Mouse (Mus musculus): ENCODE measurements around the gene Elob. TPM values are rescaled to one million over a fixed set of nuclear protein-coding genes. Genes with fewer than 3 reads are reported as not detected.

Gene Elob
- polyA plus RNA-seq (2012; ENCODE audit: insufficient read depth, low replicate concordance): 484 and 719 TPM in 2 replicates

GRCm38 (mm10) chr17:23829064-23829619, at the start of gene Elob:
TSS of gene Elob (minus strand) at chr17:23829136.
- H3K4me1 ChIP-seq: peaks cover 29% of the 10 kb centered on the region
- TF ChIP-seq FLI1 (IDR thresholded peaks at IDR 0.05; ENCODE audit: low read length) (no peak), GATA1 (IDR thresholded peaks at IDR 0.05; ENCODE audit: borderline replicate concordance, low read length) (no peak)
- H3K27me3 ChIP-seq (replicated peaks): peaks cover 15% of the 10 kb centered on the region
- H3K4me3 ChIP-seq (replicated peaks): peak within 1 kb of the TSS; percentile 96
- peaks cover 33% of the 10 kb centered on the region for H3K36me3 ChIP-seq (replicated peaks; ENCODE audit: low read length)
- no peaks in the 10 kb centered on the region for H3K9me3 ChIP-seq

GRCm38 (mm10) chr17:23877166-23877565, 48.2 kb upstream of the Elob start:
- peaks cover 9% of the 10 kb centered on the region for H3K27me3 ChIP-seq (replicated peaks)
- 0 out of 2 replicates have a peak, but pooled peaks cover 4% of the 10 kb centered on the region for H3K4me1 ChIP-seq
- H3K36me3 ChIP-seq (replicated peaks; ENCODE audit: low read length): no peaks in the 10 kb centered on the region
- no peaks in the 10 kb centered on the region for H3K9me3 ChIP-seq
- no peak overlapping the region for H3K4me3 ChIP-seq (replicated peaks)
- no peak for TF ChIP-seq GATA1 (IDR thresholded peaks at IDR 0.05; ENCODE audit: borderline replicate concordance, low read length)
- TF ChIP-seq FLI1 (IDR thresholded peaks at IDR 0.05; ENCODE audit: low read length): no peak

GRCm38 (mm10) chr17:23876741-23877140, 47.8 kb upstream of the Elob start:
- no peaks in the 10 kb centered on the region for H3K9me3 ChIP-seq
- H3K4me1 ChIP-seq: 0 out of 2 replicates have a peak, but pooled peaks cover 4% of the 10 kb centered on the region

GRCm38 (mm10) chr17:23873884-23874856, 45.2 kb upstream of the Elob start:
- 0 out of 2 replicates have a peak, but pooled peaks cover 4% of the 10 kb centered on the region for H3K4me1 ChIP-seq
- H3K27me3 ChIP-seq (replicated peaks): peaks cover 21% of the 10 kb centered on the region
- H3K36me3 ChIP-seq (replicated peaks; ENCODE audit: low read length): no peaks in the 10 kb centered on the region
- no peak overlapping the region for H3K4me3 ChIP-seq (replicated peaks)
- peaks cover 3% of the 10 kb centered on the region; the same call in 1 of the 2 replicates for H3K9me3 ChIP-seq
- TF ChIP-seq FLI1 (IDR thresholded peaks at IDR 0.05; ENCODE audit: low read length) (no peak), GATA1 (IDR thresholded peaks at IDR 0.05; ENCODE audit: borderline replicate concordance, low read length) (no peak)

More at GRCm38 (mm10) chr17:23876741-23877140, 47.8 kb upstream of the Elob start:
- no peak overlapping the region for H3K4me3 ChIP-seq (replicated peaks)
- no peaks in the 10 kb centered on the region for H3K36me3 ChIP-seq (replicated peaks; ENCODE audit: low read length)
- peaks cover 13% of the 10 kb centered on the region for H3K27me3 ChIP-seq (replicated peaks)
- TF ChIP-seq GATA1 (IDR thresholded peaks at IDR 0.05; ENCODE audit: borderline replicate concordance, low read length): no peak
- TF ChIP-seq FLI1 (IDR thresholded peaks at IDR 0.05; ENCODE audit: low read length): no peak

- Histone ChIP-seq H3K27me3 (replicated peaks) (peaks cover 26% of the 10 kb centered on the region), H3K4me3 (replicated peaks) (no peak overlapping the region), H3K4me1 (no peaks in the 10 kb centered on the region), H3K9me3 (peaks cover 15% of the 10 kb centered on the region), H3K36me3 (replicated peaks; ENCODE audit: low read length) (no peaks in the 10 kb centered on the region)
- no peak for TF ChIP-seq FLI1 (IDR thresholded peaks at IDR 0.05; ENCODE audit: low read length)
- no peak for TF ChIP-seq GATA1 (IDR thresholded peaks at IDR 0.05; ENCODE audit: borderline replicate concordance, low read length)
Measured at GRCm38 (mm10) chr17:23868513-23868912, 39.6 kb upstream of the Elob start.

- H3K4me3 ChIP-seq (replicated peaks): no peak within 1 kb of the TSS
- TF ChIP-seq GATA1 (IDR thresholded peaks at IDR 0.05; ENCODE audit: borderline replicate concordance, low read length): no peak
- no peak for TF ChIP-seq FLI1 (IDR thresholded peaks at IDR 0.05; ENCODE audit: low read length)
Measured at GRCm38 (mm10) chr17:23867756-23868155, 38.8 kb upstream of the Elob start, which contains the start of gene Prss21. TSS of gene Prss21 (plus strand) at chr17:23868056.

GRCm38 (mm10) chr17:23862926-23863325, 34.0 kb upstream of the Elob start:
- TF ChIP-seq FLI1 (IDR thresholded peaks at IDR 0.05; ENCODE audit: low read length) (no peak), GATA1 (IDR thresholded peaks at IDR 0.05; ENCODE audit: borderline replicate concordance, low read length) (no peak)
- H3K4me1 ChIP-seq: no peaks in the 10 kb centered on the region
- H3K9me3 ChIP-seq: peaks cover 18% of the 10 kb centered on the region
- H3K36me3 ChIP-seq (replicated peaks; ENCODE audit: low read length): no peaks in the 10 kb centered on the region
- H3K4me3 ChIP-seq (replicated peaks): no peak overlapping the region
- peaks cover 28% of the 10 kb centered on the region for H3K27me3 ChIP-seq (replicated peaks)

More at GRCm38 (mm10) chr17:23867756-23868155, 38.8 kb upstream of the Elob start, which contains the start of gene Prss21:
- Histone ChIP-seq H3K9me3 (peaks cover 22% of the 10 kb centered on the region), H3K36me3 (replicated peaks; ENCODE audit: low read length) (no peaks in the 10 kb centered on the region), H3K4me1 (no peaks in the 10 kb centered on the region), H3K27me3 (replicated peaks) (peaks cover 30% of the 10 kb centered on the region)

GRCm38 (mm10) chr17:23857913-23858312, 29.0 kb upstream of the Elob start:
- Histone ChIP-seq H3K27me3 (replicated peaks) (peaks cover 32% of the 10 kb centered on the region), H3K4me1 (peaks cover 5% of the 10 kb centered on the region; the same call in 1 of the 2 replicates), H3K36me3 (replicated peaks; ENCODE audit: low read length) (no peaks in the 10 kb centered on the region), H3K9me3 (0 out of 2 replicates have a peak, but pooled peaks cover under 1% of the 10 kb centered on the region), H3K4me3 (replicated peaks) (no peak overlapping the region)
- TF ChIP-seq FLI1 (IDR thresholded peaks at IDR 0.05; ENCODE audit: low read length) (no peak), GATA1 (IDR thresholded peaks at IDR 0.05; ENCODE audit: borderline replicate concordance, low read length) (no peak)

GRCm38 (mm10) chr17:23857193-23857592, 28.3 kb upstream of the Elob start:
- no peak for TF ChIP-seq GATA1 (IDR thresholded peaks at IDR 0.05; ENCODE audit: borderline replicate concordance, low read length)
- TF ChIP-seq FLI1 (IDR thresholded peaks at IDR 0.05; ENCODE audit: low read length): no peak
- H3K27me3 ChIP-seq (replicated peaks): peaks cover 31% of the 10 kb centered on the region
- H3K4me3 ChIP-seq (replicated peaks): no peak overlapping the region
- H3K36me3 ChIP-seq (replicated peaks; ENCODE audit: low read length): no peaks in the 10 kb centered on the region
- no peaks in the 10 kb centered on the region for H3K9me3 ChIP-seq
- peaks cover 5% of the 10 kb centered on the region; the same call in 1 of the 2 replicates for H3K4me1 ChIP-seq
